Mouse (Mus musculus) naive thymus-derived CD4-positive, alpha-beta T cell, adult 2 months (primary cell): ENCODE measurements around the gene Sept9.
"Not testable (repeated sequence)": the region's sequence is repeated elsewhere in the genome, so short reads cannot be mapped to it uniquely, and the experiment has no call there.

Experiments used
- DNase-seq: peaks from one replicate; pipeline ENCODE4 v3.0.0-alpha.2; 2011; ENCODE audit warnings: low read depth

The Sept9 gene

GRCm38 (mm10) chr11:117314026-117314425 lies 114.6 kb downstream of the Sept9 start:
- DNase-seq = peak; percentile 75

- no peak for DNase-seq
These were observed 115.1 kb downstream of the Sept9 start for GRCm38 (mm10) chr11:117314520-117314919.

GRCm38 (mm10) chr11:117315309-117315708 lies 115.8 kb downstream of the Sept9 start:
- no peak for DNase-seq

GRCm38 (mm10) chr11:117316441-117317331 lies 117.2 kb downstream of the Sept9 start:
- DNase-seq = peak; percentile 49

- DNase-seq = peak; percentile 58
These were observed 118.1 kb downstream of the Sept9 start for GRCm38 (mm10) chr11:117317429-117318101.

GRCm38 (mm10) chr11:117318202-117318601 lies 118.7 kb downstream of the Sept9 start:
- no peak for DNase-seq

GRCm38 (mm10) chr11:117318731-117319542 lies 119.5 kb downstream of the Sept9 start:
- DNase-seq = peak; percentile 75

GRCm38 (mm10) chr11:117319543-117320335 lies 120.3 kb downstream of the Sept9 start:
- peak; percentile 75 for DNase-seq

GRCm38 (mm10) chr11:117320482-117320881 lies 121.0 kb downstream of the Sept9 start:
- no peak for DNase-seq

- DNase-seq = no peak
These were observed 122.0 kb downstream of the Sept9 start for GRCm38 (mm10) chr11:117321311-117321971.

- DNase-seq = no peak
These were observed 122.8 kb downstream of the Sept9 start for GRCm38 (mm10) chr11:117322311-117322710.

GRCm38 (mm10) chr11:117322730-117323579 lies 123.5 kb downstream of the Sept9 start:
- DNase-seq = no peak

GRCm38 (mm10) chr11:117323976-117324574 lies 124.6 kb downstream of the Sept9 start:
- DNase-seq = no peak

- not testable (repeated sequence) for DNase-seq
These were observed 125.3 kb downstream of the Sept9 start for GRCm38 (mm10) chr11:117324718-117325117.

- no peak for DNase-seq
These were observed 125.6 kb downstream of the Sept9 start for GRCm38 (mm10) chr11:117325131-117325467.

- peak; percentile 95 for DNase-seq
These were observed 126.1 kb downstream of the Sept9 start for GRCm38 (mm10) chr11:117325468-117326139.

GRCm38 (mm10) chr11:117326140-117326725 lies 126.8 kb downstream of the Sept9 start:
- no peak for DNase-seq

GRCm38 (mm10) chr11:117326867-117327600 lies 127.6 kb downstream of the Sept9 start:
- peak; percentile 87 for DNase-seq
